Mouse (Mus musculus): Measurements from ENCODE around the gene Slc41a2. TPM values are rescaled to one million over a fixed set of nuclear protein-coding genes. Genes with fewer than 3 reads are reported as not detected.
A peak's percentile ranks its signal among the peaks of the same experiment; 100 is the strongest.

Gene Slc41a2
- polyA plus RNA-seq, 2 experiments: 1.7 to 2.3 TPM

GRCm38 (mm10) chr10:83186984-83187383, 150.7 kb downstream of the Slc41a2 start:
- no peak overlapping the region for H3K9ac ChIP-seq (ENCODE audit: low read depth, low read length, severe bottlenecking)
- TF ChIP-seq POLR2A (IDR thresholded peaks at IDR 0.05; ENCODE audit: borderline replicate concordance, extremely low read depth, insufficient read depth, insufficient read length): no peak
- no peak overlapping the region for H3K4me3 ChIP-seq (replicated peaks; ENCODE audit: low read length)
- H3K4me2 ChIP-seq (replicated peaks; ENCODE audit: low read depth, low read length, severe bottlenecking): no peak overlapping the region
- no peak for ATAC-seq (ENCODE audit: low FRiP score, low read depth)
- peaks cover 18% of the 10 kb centered on the region for H3K4me1 ChIP-seq (ENCODE audit: control insufficient read depth, insufficient read depth, low read length)
- no peaks in the 10 kb centered on the region for H3K27me3 ChIP-seq (ENCODE audit: control insufficient read depth, insufficient read depth, low read length)
- WGBS: 75% methylated on average over 5 of the region's 5 CpGs
- no peak overlapping the region for H3K27ac ChIP-seq (replicated peaks; ENCODE audit: low read depth, low read length)
- DNase-seq (ENCODE audit: low spot score): no peak
- H3K36me3 ChIP-seq (ENCODE audit: control insufficient read depth, insufficient read depth, low read length): peaks cover 8% of the 10 kb centered on the region; the same call in 1 of the 2 replicates
- H3K9me3 ChIP-seq (ENCODE audit: control insufficient read depth, low read length): no peaks in the 10 kb centered on the region

GRCm38 (mm10) chr10:83186167-83186566, 151.5 kb downstream of the Slc41a2 start:
- 82% methylated on average over 8 of the region's 8 CpGs for WGBS
- TF ChIP-seq POLR2A (IDR thresholded peaks at IDR 0.05; ENCODE audit: borderline replicate concordance, extremely low read depth, insufficient read depth, insufficient read length): no peak
- H3K4me3 ChIP-seq (replicated peaks; ENCODE audit: low read length): no peak overlapping the region
- H3K27ac ChIP-seq (replicated peaks; ENCODE audit: low read depth, low read length): no peak overlapping the region
- no peak for DNase-seq (ENCODE audit: low spot score)
- H3K27me3 ChIP-seq (ENCODE audit: control insufficient read depth, insufficient read depth, low read length): no peaks in the 10 kb centered on the region
- no peak for ATAC-seq (ENCODE audit: low FRiP score, low read depth)
- no peaks in the 10 kb centered on the region for H3K9me3 ChIP-seq (ENCODE audit: control insufficient read depth, low read length)
- H3K4me1 ChIP-seq (ENCODE audit: control insufficient read depth, insufficient read depth, low read length): peaks cover 18% of the 10 kb centered on the region
- peaks cover 1% of the 10 kb centered on the region; the same call in 1 of the 2 replicates for H3K36me3 ChIP-seq (ENCODE audit: control insufficient read depth, insufficient read depth, low read length)
- no peak overlapping the region for H3K4me2 ChIP-seq (replicated peaks; ENCODE audit: low read depth, low read length, severe bottlenecking)
- H3K9ac ChIP-seq (ENCODE audit: low read depth, low read length, severe bottlenecking): no peak overlapping the region

- peaks cover 18% of the 10 kb centered on the region for H3K4me1 ChIP-seq (ENCODE audit: control insufficient read depth, insufficient read depth, low read length)
- no peak overlapping the region for H3K9ac ChIP-seq (ENCODE audit: low read depth, low read length, severe bottlenecking)
- H3K36me3 ChIP-seq (ENCODE audit: control insufficient read depth, insufficient read depth, low read length): no peaks in the 10 kb centered on the region
- no peaks in the 10 kb centered on the region for H3K27me3 ChIP-seq (ENCODE audit: control insufficient read depth, insufficient read depth, low read length)
- DNase-seq (ENCODE audit: low spot score): no peak
- no peak overlapping the region for H3K27ac ChIP-seq (replicated peaks; ENCODE audit: low read depth, low read length)
- no peak overlapping the region for H3K4me3 ChIP-seq (replicated peaks; ENCODE audit: low read length)
- 84% methylated on average over 6 of the region's 6 CpGs for WGBS
- no peaks in the 10 kb centered on the region for H3K9me3 ChIP-seq (ENCODE audit: control insufficient read depth, low read length)
- H3K4me2 ChIP-seq (replicated peaks; ENCODE audit: low read depth, low read length, severe bottlenecking): no peak overlapping the region
- no peak for ATAC-seq (ENCODE audit: low FRiP score, low read depth)
- no peak for TF ChIP-seq POLR2A (IDR thresholded peaks at IDR 0.05; ENCODE audit: borderline replicate concordance, extremely low read depth, insufficient read depth, insufficient read length)
Observed at GRCm38 (mm10) chr10:83185121-83185520, 152.6 kb downstream of the Slc41a2 start.

GRCm38 (mm10) chr10:83184480-83185069, 153.1 kb downstream of the Slc41a2 start:
- TF ChIP-seq POLR2A (IDR thresholded peaks at IDR 0.05; ENCODE audit: borderline replicate concordance, extremely low read depth, insufficient read depth, insufficient read length): no peak
- WGBS: 47% methylated on average over 7 of the region's 7 CpGs
- H3K9ac ChIP-seq (ENCODE audit: low read depth, low read length, severe bottlenecking): no peak overlapping the region
- no peak overlapping the region for H3K27ac ChIP-seq (replicated peaks; ENCODE audit: low read depth, low read length)
- H3K4me3 ChIP-seq (replicated peaks; ENCODE audit: low read length): no peak overlapping the region
- H3K4me2 ChIP-seq (replicated peaks; ENCODE audit: low read depth, low read length, severe bottlenecking): no peak overlapping the region
- no peaks in the 10 kb centered on the region for H3K9me3 ChIP-seq (ENCODE audit: control insufficient read depth, low read length)
- H3K4me1 ChIP-seq (ENCODE audit: control insufficient read depth, insufficient read depth, low read length): peaks cover 18% of the 10 kb centered on the region
- DNase-seq (ENCODE audit: low spot score) (peak; percentile 14), ATAC-seq (ENCODE audit: low FRiP score, low read depth) (0 out of 2 replicates have a peak, but pooled peaks have one; percentile 11)
- H3K27me3 ChIP-seq (ENCODE audit: control insufficient read depth, insufficient read depth, low read length): no peaks in the 10 kb centered on the region
- no peaks in the 10 kb centered on the region for H3K36me3 ChIP-seq (ENCODE audit: control insufficient read depth, insufficient read depth, low read length)

- Histone ChIP-seq H3K4me3 (replicated peaks; ENCODE audit: low read length) (no peak overlapping the region), H3K4me2 (replicated peaks; ENCODE audit: low read depth, low read length, severe bottlenecking) (no peak overlapping the region), H3K27me3 (ENCODE audit: control insufficient read depth, insufficient read depth, low read length) (no peaks in the 10 kb centered on the region), H3K9ac (ENCODE audit: low read depth, low read length, severe bottlenecking) (no peak overlapping the region), H3K9me3 (ENCODE audit: control insufficient read depth, low read length) (0 out of 2 replicates have a peak, but pooled peaks cover 5% of the 10 kb centered on the region), H3K4me1 (ENCODE audit: control insufficient read depth, insufficient read depth, low read length) (peaks cover 18% of the 10 kb centered on the region), H3K27ac (replicated peaks; ENCODE audit: low read depth, low read length) (no peak overlapping the region), H3K36me3 (ENCODE audit: control insufficient read depth, insufficient read depth, low read length) (no peaks in the 10 kb centered on the region)
- ATAC-seq (ENCODE audit: low FRiP score, low read depth) (peak; percentile 12; the same call in 1 of the 2 replicates), DNase-seq (ENCODE audit: low spot score) (no peak)
- 48% methylated on average over 12 of the region's 12 CpGs for WGBS
- TF ChIP-seq POLR2A (IDR thresholded peaks at IDR 0.05; ENCODE audit: borderline replicate concordance, extremely low read depth, insufficient read depth, insufficient read length): no peak
Observed at GRCm38 (mm10) chr10:83183634-83184479, 153.8 kb downstream of the Slc41a2 start.
